26 mouse cellular contexts compared by ENCODE assay signal in genomic region chr19:29391279-29391678, GRCm38 (mm10). TPM values are rescaled to one million over a fixed set of nuclear protein-coding genes. Genes with fewer than 3 reads are reported as not detected.
A peak's percentile ranks its signal among the peaks of the same experiment; 100 is the strongest.
DNase-seq lines count a peak whose midpoint lies in the region; ATAC-seq lines count a peak whose summit lies in the region.
"Had no signal": no experiment of that assay in that cellular context is flagged by ENCODE, and none has a peak within 500 bp of the region (broad histone marks: within the 10 kb centered on the region; RNA-seq: fewer than 3 reads in every experiment).

No protein-coding gene starts in this region.

- ATAC-seq in neutrophil, adult 5-6 weeks (ENCODE audit: extremely low read depth, insufficient number of reproducible peaks, low FRiP score, poor library complexity, severe bottlenecking) = 0 out of 2 replicates have a peak, but pooled peaks have one; percentile 30
- ATAC-seq: forebrain, embryonic 16.5 days; midbrain, embryonic 13.5 days had no signal

- DNase-seq in B cell, adult 2 months = peak; percentile 47 to 52
- DNase-seq in CD4-positive, CD25-positive, alpha-beta regulatory T cell, adult 2 months (ENCODE audit: low read depth, low spot score) = peak; percentile 65
- peak; percentile 84 for DNase-seq in induced T-regulatory cell, adult 2 months (ENCODE audit: low read depth)
- DNase-seq in gastrocnemius, postnatal 25 days = no peak
- DNase-seq in adrenal gland, postnatal 4 days (ENCODE audit: low spot score in 2 of 2) = no peak
- DNase-seq in spleen, postnatal 14 days (ENCODE audit: low spot score in 2 of 2) = no peak
- DNase-seq: adrenal gland, adult 8-10 months; cerebellum, adult 11 months; cerebellum, adult 9-10 months; cerebellum, postnatal 36 days; embryo, embryonic 11 days; gastrocnemius, adult 2 months; heart, adult 2 months; heart, postnatal 4 days; kidney, adult 11 months; kidney, postnatal 25 days; right cerebral cortex, postnatal 4 days had no signal

RNA-seq across cellular contexts. Expression of gene Pdcd1lg2, which starts 19.4 kb away (rescaled TPM):
- total RNA-seq in neutrophil, adult 5-6 weeks (2017) = 5.8 and 5.9 TPM in 2 replicates
- total RNA-seq in gastrocnemius, postnatal 25 days (2021) = not detected
- total RNA-seq in adrenal gland, postnatal 4 days (2021) = not detected
- total RNA-seq: adrenal gland, adult 8-10 months; ES-E14; gastrocnemius, adult 2 months; gastrocnemius, postnatal 4 days; heart, adult 2 months; heart, postnatal 4 days; layer of hippocampus, adult 18-20 months; layer of hippocampus, postnatal 25 days; left cerebral cortex, postnatal 10 days had no signal

RNA-seq across cellular contexts. Expression of gene Cd274, which starts 24.0 kb away (rescaled TPM):
- 39.5 and 42.1 TPM in 2 replicates for total RNA-seq in neutrophil, adult 5-6 weeks (2017)
- total RNA-seq in gastrocnemius, postnatal 25 days (2021) = under 1 TPM; 0.67 to 0.77 TPM
- 1 to 10 TPM; 1.4 to 1.9 TPM for total RNA-seq in adrenal gland, postnatal 4 days (2021)

RNA-seq across cellular contexts. Expression of gene Plgrkt, which starts 24.1 kb away (rescaled TPM):
- 158 and 160 TPM in 2 replicates for total RNA-seq in neutrophil, adult 5-6 weeks (2017)
- 10 to 100 TPM; 13.7 to 15.1 TPM for total RNA-seq in gastrocnemius, postnatal 25 days (2021)
- total RNA-seq in adrenal gland, postnatal 4 days (2021) = 10 to 100 TPM; 73.2 to 74.8 TPM

RNA-seq across cellular contexts. Expression of gene Rln1, which starts 56.8 kb away (rescaled TPM):
- total RNA-seq in neutrophil, adult 5-6 weeks (2017) = 0.12 TPM in 1 of 2 replicates, not detected in the other
- total RNA-seq in gastrocnemius, postnatal 25 days (2021) = not detected
- total RNA-seq in adrenal gland, postnatal 4 days (2021) = not detected
- total RNA-seq: adrenal gland, adult 8-10 months; gastrocnemius, adult 2 months; heart, adult 2 months; liver, adult 2 months had no signal

Comparison
In these comparisons a context has a peak if more than half of its experiments do, and no peak if none do; other contexts are left out.
1. DNase-seq: peak in B cell, adult 2 months (2 of 2), CD4-positive, CD25-positive, alpha-beta regulatory T cell, adult 2 months (single experiment) and induced T-regulatory cell, adult 2 months (single experiment); none in gastrocnemius, postnatal 25 days (single experiment), adrenal gland, postnatal 4 days (0 of 2) and spleen, postnatal 14 days (0 of 2).
2. RNA of gene Cd274, which starts 24.0 kb away (total RNA-seq): 39.5 to 42.1 TPM in neutrophil, adult 5-6 weeks; 1.4 to 1.9 TPM in adrenal gland, postnatal 4 days and 0.67 to 0.77 TPM in gastrocnemius, postnatal 25 days; every median in the first group is over 10 times any median in the second.